Mouse (Mus musculus) stomach, embryonic 16.5 days (tissue): ENCODE data around the gene Top1. TPM values are rescaled to one million over a fixed set of nuclear protein-coding genes. Genes with fewer than 3 reads are reported as not detected.

Experiments
- ATAC-seq: fragments of 200-750 bp; cut with Nextera tagmentation; 2 replicates; pipeline ENCODE4 v1.8.0; 2017; ENCODE audit warnings: moderate number of reproducible peaks, moderate TSS enrichment; ENCODE audit not compliant: insufficient read depth, low FRiP score
- H3K27ac ChIP-seq: fragments of 300-500 bp; sonication (generic); 2 replicates; pipeline ENCODE4 v1.5.1; 2014; ENCODE audit warnings: low read length
- H3K27me3 ChIP-seq: fragments of 300-500 bp; sonication (generic); 2 replicates; pipeline ENCODE4 v1.6.1; 2014; ENCODE audit warnings: low read length, control low read depth, mixed read lengths; ENCODE audit not compliant: control insufficient read depth, insufficient read depth
- H3K36me3 ChIP-seq: fragments of 300-500 bp; sonication (generic); 2 replicates; pipeline ENCODE4 v1.6.1; 2014; ENCODE audit warnings: low read length; ENCODE audit not compliant: control insufficient read depth, insufficient read depth
- H3K4me1 ChIP-seq: fragments of 300-500 bp; sonication (generic); 2 replicates; pipeline ENCODE4 v1.6.1; 2014; ENCODE audit warnings: low read length, control low read depth, mixed read lengths; ENCODE audit not compliant: control insufficient read depth, insufficient read depth
- H3K4me2 ChIP-seq: fragments of 300-500 bp; sonication (generic); 2 replicates; pipeline ENCODE4 v1.6.1; 2014; ENCODE audit warnings: low read depth, low read length, mixed read lengths
- H3K4me3 ChIP-seq: fragments of 300-500 bp; sonication (generic); replicated peaks from 2 replicates; pipeline ENCODE4 v1.5.1; 2014; ENCODE audit warnings: mild to moderate bottlenecking, low read length
- H3K9ac ChIP-seq: fragments of 300-500 bp; sonication (generic); 2 replicates; pipeline ENCODE4 v1.6.1; 2014; ENCODE audit warnings: low read length
- H3K9me3 ChIP-seq: fragments of 300-500 bp; sonication (generic); replicated peaks from 2 replicates; pipeline ENCODE4 v1.6.1; 2016; ENCODE audit warnings: low read length, control low read depth; ENCODE audit not compliant: control insufficient read depth
- WGBS: fragments of 180-500 bp; shearing (Covaris S2); extraction: QIAGEN DNeasy Blood & Tissue Kit; methylation state at CpG from one replicate; pipeline ENCODE4 v1.1.7; 2014; 5-methylcytosine and 5-hydroxymethylcytosine counted together
- microRNA-seq: library from miRNA; unstranded; fragments of <30 nt; microRNA quantifications from one replicate; pipeline ENCODE4, GENCODE M21; 2016
- polyA plus RNA-seq: library from polyadenylated mRNA; unstranded; fragments of >200 nt; fragmentation: Nextera tagmentation; extraction: Ambion mirVana; gene quantifications from 2 replicates; pipeline ENCODE4 v1.2.1, GENCODE M21; 2015

Top1 gene
- polyA plus RNA-seq, 1 experiment from 2014 or later, result 64.1 TPM

DNA sequence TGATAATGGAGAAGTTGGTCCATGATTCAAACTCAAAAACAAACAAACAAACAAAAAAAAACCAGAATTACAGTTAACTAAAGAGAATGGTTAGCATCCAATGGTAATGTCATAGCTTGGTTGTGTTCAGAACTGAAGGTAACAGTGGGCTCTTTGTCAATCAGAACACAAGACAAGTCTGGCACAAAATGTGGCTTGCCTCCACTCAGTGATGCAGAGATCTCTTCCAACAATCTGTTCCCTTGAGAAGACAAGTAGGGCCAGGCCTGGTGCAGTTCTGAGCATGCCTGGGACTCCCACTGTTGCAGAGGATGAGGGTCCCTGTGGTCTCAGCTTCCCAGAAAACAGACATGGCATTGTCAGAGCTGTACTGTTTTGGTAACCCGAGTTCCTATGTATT lies 125.2 kb downstream of the Top1 start:
- no peak overlapping the region for H3K9ac ChIP-seq
- no peak for ATAC-seq
- H3K27me3 ChIP-seq, result no peaks in the 10 kb centered on the region
- no peaks in the 10 kb centered on the region for H3K9me3 ChIP-seq
- no peak overlapping the region for H3K4me3 ChIP-seq
- 85% methylated on average over 1 of the region's 1 CpGs for WGBS
- H3K4me1 ChIP-seq, result no peaks in the 10 kb centered on the region
- peaks cover 4% of the 10 kb centered on the region; the same call in 1 of the 2 replicates for H3K36me3 ChIP-seq
- H3K4me2 ChIP-seq, result no peak overlapping the region
- H3K27ac ChIP-seq, result no peak overlapping the region

DNA sequence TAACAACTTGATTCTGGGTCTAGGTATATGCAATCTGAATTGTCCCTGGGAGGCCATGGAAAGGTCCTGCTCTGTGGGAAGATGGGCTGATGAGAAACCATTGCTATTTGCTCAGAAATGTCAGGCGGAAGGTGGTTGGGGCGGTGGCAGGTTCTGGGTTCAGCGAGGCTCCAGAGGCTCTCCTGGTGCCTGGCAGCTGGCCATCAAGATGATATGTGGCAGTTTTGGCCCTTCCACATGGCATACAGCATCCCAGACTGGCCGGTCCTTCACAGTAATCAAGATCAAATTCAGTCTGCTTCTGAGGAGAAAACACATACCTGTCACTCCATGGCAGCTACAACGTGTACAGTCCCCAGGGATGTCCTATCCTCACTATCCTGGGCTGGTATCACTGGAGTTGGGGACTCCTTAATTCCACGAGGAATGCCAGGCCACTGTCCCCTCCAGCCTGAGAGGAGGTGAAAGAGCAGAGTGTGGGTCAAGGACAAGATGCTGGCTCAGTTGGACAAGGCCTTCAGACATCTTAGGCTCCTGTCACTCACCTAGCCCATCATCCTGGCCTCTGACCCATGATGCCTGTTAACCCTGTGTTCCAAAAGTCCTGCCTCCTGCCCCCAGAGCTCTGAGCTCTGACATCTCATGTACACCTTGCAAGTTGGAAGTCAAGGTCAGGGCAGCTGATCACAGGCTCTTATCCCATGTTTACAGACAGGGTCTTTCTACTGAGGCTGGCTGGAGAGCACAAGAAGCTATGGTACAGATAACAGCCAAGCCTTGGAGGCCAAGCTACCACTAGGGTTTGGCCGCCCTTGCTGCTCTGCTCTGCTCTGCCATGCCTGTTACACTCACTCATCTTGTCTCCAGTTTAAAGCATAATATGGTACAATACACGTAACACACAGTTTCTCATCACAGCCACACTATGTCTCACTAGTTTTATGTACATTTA lies 125.9 kb downstream of the Top1 start:
- no peaks in the 10 kb centered on the region for H3K4me1 ChIP-seq
- 83% methylated on average over 8 of the region's 8 CpGs for WGBS
- no peaks in the 10 kb centered on the region for H3K9me3 ChIP-seq
- peaks cover 4% of the 10 kb centered on the region; the same call in 1 of the 2 replicates for H3K36me3 ChIP-seq
- H3K9ac ChIP-seq, result no peak overlapping the region
- H3K4me3 ChIP-seq, result no peak overlapping the region
- no peak overlapping the region for H3K27ac ChIP-seq
- no peak overlapping the region for H3K4me2 ChIP-seq
- ATAC-seq, result no peak
- no peaks in the 10 kb centered on the region for H3K27me3 ChIP-seq

Small RNA genes within 50 kb of the gene (microRNA-seq; reads per million reads assigned to microRNA genes)
- not detected for gene Gm23968

Other genes starting within 250 kb of the Top1 start
- gene Plcg1, start 85.4 kb downstream of the Top1 start, polyA plus RNA-seq, result 28.6 and 32.5 TPM in 2 replicates
- 9.8 and 10.7 TPM in 2 replicates for gene Zhx3, start 227.1 kb downstream of the Top1 start, polyA plus RNA-seq
- gene Lpin3, start 234.8 kb downstream of the Top1 start, polyA plus RNA-seq, result 17.6 and 26.5 TPM in 2 replicates